Mouse (Mus musculus): ENCODE data around the gene Adgrl2. TPM values are rescaled to one million over a fixed set of nuclear protein-coding genes. Genes with fewer than 3 reads are reported as not detected.

The Adgrl2 gene
- total RNA-seq, 2 experiments from 2014 or later, result 9.6 to 12.0 TPM

DNA sequence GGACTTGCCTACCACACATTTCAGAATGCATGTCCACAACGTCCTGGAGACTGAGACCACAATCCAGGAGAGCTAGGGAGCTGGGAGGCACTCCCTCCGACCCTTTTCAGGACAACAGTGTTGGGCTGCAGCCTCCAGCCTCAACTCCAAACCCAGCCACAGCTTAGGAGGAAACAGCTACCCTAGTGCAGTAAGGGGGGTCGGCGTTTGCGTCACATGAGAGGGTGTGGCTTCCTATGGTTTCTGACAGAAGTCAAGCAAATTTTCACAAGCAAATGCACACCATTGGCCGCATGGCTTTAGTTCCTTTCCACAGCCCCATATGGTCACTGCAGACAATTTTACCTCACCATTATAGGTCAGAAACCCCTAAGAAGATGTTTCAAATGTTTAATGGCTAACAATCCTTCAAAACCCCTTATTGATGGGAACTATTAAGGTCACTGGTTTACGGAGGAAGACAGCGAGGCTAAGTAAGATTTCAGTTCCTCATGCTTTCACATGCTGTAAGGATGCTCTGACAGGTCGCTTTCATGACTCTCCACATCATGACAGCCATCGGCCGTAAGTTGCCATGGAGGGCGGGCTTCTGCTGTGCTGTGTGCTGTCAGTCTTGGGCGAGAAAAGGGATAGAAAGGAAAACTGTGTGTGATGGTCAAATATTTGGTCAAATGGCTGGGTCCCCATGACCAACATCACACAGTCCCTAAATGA lies 94.8 kb downstream of the Adgrl2 start:
- peak overlapping the region; percentile 45 for H3K4me3 ChIP-seq
- TF ChIP-seq CTCF (IDR thresholded peaks at IDR 0.05), result no peak
- no peak for DNase-seq
- intact Hi-C loops (cut with DNase I), result loop anchor here (5.0 kb wide), 1 partner anchor 92 kb away; no protein-coding TSS in a partner anchor
- H3K27ac ChIP-seq, result peak overlapping the region; percentile 55

DNA sequence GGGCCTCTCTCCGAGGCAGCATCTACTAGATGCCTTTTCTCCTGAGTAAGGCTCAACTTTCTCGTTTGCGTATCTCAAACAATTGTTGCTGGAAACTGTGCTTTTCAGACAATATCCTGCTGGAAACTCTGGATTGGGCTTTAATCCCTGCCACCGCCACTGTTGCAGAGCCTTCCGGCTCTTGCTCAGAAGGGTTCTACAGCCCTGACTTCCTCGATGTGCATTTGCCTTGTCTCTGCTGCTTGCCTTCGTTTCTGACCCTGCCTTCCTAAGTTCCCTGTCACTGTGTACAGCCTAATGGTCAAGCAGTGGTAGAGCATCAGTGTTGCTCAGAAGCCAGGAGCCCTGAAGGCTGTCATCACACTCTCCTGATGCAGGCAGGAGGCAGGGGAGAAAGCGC lies 95.5 kb downstream of the Adgrl2 start:
- no peak for TF ChIP-seq CTCF (IDR thresholded peaks at IDR 0.05)
- no peak for DNase-seq
- peak overlapping the region; percentile 55 for H3K27ac ChIP-seq
- intact Hi-C loops (cut with DNase I), result loop anchor here (5.0 kb wide), 1 partner anchor 92 kb away; no protein-coding TSS in a partner anchor
- peak overlapping the region; percentile 37 for H3K4me3 ChIP-seq

DNA sequence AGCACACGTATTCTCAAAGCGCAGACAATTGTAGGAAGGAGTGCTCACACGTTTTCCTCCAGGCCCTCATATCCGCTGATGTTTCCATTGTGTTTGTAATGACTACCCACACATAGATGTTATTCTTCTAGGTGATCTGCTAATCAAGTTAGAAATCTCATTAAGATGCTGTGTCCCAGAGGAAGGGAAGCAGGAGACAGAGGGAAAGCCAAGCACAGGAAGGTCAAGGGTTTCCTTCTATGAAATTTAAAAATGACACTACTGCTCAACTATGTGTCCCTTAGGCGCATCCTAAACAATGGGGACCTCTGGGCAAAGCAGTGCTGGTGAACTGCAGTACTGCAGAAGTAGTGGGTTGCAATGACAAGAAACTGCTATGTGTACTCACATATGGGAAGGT lies 102.5 kb downstream of the Adgrl2 start:
- DNase-seq, result no peak
- Histone ChIP-seq H3K27ac (peak overlapping the region; percentile 4; the same call in 1 of the 2 replicates), H3K4me3 (no peak overlapping the region)
- TF ChIP-seq CTCF (IDR thresholded peaks at IDR 0.05), result no peak
- intact Hi-C loops (cut with DNase I), result no loop called here

DNA sequence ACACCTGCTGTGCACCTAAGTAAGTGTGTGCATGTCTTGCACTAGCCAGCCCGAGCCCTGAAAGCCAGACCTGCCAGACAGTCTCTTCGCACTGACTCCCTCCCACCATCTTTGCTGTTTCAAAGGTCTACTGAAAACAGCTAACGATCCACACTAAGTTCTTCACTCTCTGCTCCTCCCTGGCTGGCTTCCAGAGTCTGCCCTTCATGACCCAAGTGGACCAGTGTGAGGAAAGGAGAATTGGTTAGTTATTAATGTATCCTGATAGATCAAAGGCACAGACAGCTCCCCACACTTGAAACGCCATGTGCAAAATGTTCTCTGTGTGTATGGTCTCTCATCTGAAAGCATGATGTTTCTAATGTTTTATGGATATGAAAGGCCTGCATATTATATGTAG lies 103.4 kb downstream of the Adgrl2 start:
- TF ChIP-seq CTCF (IDR thresholded peaks at IDR 0.05), result no peak
- no peak for DNase-seq
- Histone ChIP-seq H3K4me3 (no peak overlapping the region), H3K27ac (no peak overlapping the region)
- intact Hi-C loops (cut with DNase I), result no loop called here

DNA sequence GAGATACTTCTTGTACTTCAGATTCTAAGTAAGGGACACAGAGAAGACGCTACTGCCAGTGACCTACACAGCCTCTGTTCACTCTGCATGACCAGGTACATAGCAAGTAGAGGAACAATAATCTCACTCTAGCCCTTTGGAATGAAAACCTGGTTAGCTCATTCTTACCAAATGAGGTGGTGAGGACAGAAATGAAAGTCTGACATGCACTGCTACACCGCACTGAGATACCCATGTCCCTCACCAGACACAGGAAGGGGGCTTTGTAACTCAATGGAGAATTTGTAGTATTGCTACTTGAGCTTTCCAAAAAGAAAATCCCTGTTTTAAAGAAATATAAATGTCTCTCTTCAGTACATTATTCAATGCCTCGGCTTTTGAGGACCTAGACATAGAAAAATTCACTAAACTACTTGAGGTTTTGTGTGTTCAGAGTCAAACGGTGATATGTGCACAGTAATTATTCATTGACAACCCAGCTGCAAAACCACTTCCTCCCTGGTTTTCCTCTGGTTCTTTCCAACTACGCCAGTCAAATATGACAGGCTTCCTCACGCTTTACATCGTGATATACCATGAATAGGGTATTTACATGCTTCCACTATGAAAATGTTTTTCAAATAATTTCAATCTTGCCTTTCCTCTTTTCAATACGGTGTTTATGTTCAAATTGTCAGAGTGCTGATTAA lies 104.2 kb downstream of the Adgrl2 start:
- no peak overlapping the region for H3K27ac ChIP-seq
- TF ChIP-seq CTCF (IDR thresholded peaks at IDR 0.05), result no peak
- intact Hi-C loops (cut with DNase I), result no loop called here
- H3K4me3 ChIP-seq, result no peak overlapping the region
- no peak for DNase-seq

DNA sequence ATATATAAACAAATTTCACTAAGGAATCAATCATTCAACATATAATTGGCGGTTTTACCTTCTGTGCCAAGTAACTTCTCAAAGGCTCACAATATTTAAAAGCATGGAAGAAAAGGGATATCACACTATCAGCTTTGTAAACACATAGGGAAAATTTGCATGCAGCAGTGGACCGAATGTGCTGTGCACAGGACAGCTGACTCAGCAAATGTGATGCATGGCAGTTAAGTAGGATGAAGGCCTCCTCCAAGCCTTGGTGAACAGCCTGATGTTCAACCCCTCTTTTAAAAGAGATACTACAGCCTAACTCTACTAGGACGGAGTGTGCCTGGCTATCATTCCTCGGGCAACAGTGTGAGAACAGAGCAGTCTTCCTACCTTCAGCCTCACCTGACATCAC lies 105.2 kb downstream of the Adgrl2 start:
- Histone ChIP-seq H3K27ac (no peak overlapping the region), H3K4me3 (no peak overlapping the region)
- DNase-seq, result no peak
- intact Hi-C loops (cut with DNase I), result no loop called here
- no peak for TF ChIP-seq CTCF (IDR thresholded peaks at IDR 0.05)

DNA sequence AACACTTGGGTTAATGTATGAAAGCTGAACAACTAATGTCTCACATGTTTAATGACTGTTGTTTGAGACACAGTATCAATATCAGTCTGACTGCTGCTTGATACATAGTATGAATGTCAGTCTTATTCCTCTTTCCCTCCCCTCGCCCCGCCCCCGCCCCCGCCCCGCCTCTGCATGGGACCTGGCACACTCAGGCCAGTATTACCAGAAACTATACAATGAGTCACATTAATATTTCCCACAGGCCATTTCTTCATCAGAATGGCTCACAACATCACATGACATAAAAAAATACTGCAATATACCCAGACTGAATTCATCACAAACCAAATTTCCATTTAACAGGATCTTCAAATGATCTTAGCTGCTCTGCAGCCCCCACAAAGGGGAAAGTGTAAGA lies 108.9 kb downstream of the Adgrl2 start:
- TF ChIP-seq CTCF (IDR thresholded peaks at IDR 0.05), result no peak
- no peak for DNase-seq
- H3K27ac ChIP-seq, result no peak overlapping the region
- H3K4me3 ChIP-seq, result no peak overlapping the region
- intact Hi-C loops (cut with DNase I), result no loop called here

DNA sequence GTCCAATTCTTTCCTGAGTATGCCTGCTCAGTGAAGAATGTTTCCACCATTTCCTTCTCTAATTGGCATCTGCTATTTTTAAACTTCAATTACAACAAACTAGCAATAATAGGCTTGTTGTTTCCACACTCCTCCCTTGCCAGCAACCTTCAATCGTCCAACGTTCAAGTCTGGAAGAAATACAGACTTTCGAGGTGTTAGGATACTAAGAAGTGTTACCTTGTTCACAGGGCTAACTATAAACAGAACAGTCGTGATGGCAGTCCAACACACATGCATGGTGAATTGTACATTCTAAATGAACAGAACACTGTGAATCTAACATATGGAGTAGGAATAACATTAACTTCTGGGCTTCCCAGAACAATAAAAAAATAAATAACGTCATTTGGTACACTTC lies 117.8 kb downstream of the Adgrl2 start:
- no peak for DNase-seq
- Histone ChIP-seq H3K27ac (no peak overlapping the region), H3K4me3 (no peak overlapping the region)
- intact Hi-C loops (cut with DNase I), result no loop called here
- TF ChIP-seq CTCF (IDR thresholded peaks at IDR 0.05), result no peak

DNA sequence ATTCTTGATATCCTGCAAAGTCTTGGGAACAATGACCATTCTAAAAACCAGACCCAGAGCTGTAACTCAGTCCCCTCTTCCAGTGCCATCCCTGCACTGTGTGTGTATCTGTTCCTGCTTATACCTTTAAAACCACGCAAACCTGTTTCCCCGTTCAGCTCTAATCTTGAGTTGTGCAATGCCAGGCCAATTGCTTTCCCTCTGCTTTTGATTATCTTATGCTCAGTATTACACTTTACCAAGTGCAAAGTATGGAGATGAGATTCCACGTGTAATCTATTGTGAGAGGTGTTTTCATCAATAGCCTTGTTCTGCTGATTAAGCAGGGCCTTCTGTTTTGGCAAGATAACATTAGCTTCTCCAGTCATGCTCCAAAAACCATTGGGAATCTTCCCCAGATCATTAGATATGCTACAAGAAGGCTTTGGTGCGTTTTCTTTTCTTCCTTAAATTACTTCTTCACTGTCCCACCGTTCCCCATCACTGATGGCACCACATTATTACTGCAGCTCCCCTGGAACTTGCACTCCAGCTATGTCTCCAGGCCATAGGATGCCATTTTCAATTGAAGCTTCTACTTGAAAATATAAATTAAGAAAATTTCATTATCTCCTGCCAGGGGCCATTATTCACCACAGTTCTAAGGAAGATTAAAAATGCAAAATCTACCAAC lies 118.4 kb downstream of the Adgrl2 start:
- no peak for TF ChIP-seq CTCF (IDR thresholded peaks at IDR 0.05)
- no peak for DNase-seq
- intact Hi-C loops (cut with DNase I), result no loop called here
- Histone ChIP-seq H3K27ac (no peak overlapping the region), H3K4me3 (no peak overlapping the region)

DNA sequence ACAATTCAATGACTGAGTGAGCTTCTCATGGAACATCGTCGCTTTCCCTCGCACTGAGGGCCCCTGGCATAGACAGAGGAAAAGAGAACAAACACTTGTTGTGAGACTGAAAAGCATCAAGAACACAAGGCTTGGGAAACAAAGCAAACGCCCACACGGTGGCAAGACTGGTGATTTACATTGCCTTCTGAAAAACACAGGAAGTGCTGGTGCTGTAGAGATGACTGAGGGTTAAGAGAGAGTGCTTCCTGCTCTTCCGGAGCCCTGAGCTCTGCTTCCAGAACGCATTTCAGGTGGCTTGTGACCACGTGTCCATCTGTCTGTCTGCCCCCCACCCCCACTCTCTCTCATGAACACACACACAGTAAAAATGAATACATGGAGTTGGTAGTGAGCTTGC lies 122.7 kb downstream of the Adgrl2 start:
- intact Hi-C loops (cut with DNase I), result no loop called here
- DNase-seq, result no peak
- H3K27ac ChIP-seq, result no peak overlapping the region
- no peak for TF ChIP-seq CTCF (IDR thresholded peaks at IDR 0.05)
- H3K4me3 ChIP-seq, result no peak overlapping the region

DNA sequence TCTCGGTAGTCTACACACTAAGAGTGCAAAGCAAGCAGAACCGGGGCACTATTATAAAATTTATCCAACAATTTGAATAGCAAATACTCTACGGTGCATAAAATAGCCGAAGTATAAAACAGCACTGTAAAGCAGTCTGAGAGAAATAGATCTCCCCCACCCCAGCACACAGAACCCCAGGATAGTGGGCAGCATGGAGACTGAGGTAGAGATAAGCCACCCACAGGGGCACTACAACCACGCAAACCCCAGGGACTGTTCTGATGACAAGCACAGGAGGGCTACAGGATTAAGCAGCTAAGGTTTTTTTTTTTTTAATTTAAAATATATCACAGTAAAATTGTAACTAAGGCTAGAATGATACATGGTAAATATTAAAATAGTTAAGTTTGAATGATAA lies 123.7 kb downstream of the Adgrl2 start:
- no peak overlapping the region for H3K4me3 ChIP-seq
- H3K27ac ChIP-seq, result no peak overlapping the region
- TF ChIP-seq CTCF (IDR thresholded peaks at IDR 0.05), result no peak
- intact Hi-C loops (cut with DNase I), result no loop called here
- DNase-seq, result no peak

DNA sequence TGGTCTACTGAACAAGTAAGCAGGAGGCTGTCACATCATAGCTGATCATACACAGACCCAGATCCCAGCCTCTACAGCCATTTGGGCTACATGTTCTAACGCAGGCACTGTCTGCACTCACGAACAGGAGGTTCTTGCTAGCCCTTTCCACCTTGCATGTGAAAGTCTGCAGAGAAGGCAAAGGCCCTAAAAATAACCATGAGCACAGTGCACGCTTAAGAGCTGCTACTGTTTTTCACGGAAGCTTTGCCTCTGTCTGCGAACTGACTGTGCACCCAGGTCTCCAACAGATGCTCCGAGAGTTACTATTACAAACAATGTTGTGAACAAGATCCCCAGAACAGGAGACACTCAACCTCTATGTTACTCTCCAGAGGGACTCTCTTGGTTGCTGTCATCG lies 124.3 kb downstream of the Adgrl2 start:
- Histone ChIP-seq H3K27ac (no peak overlapping the region), H3K4me3 (no peak overlapping the region)
- intact Hi-C loops (cut with DNase I), result no loop called here
- no peak for DNase-seq
- no peak for TF ChIP-seq CTCF (IDR thresholded peaks at IDR 0.05)

DNA sequence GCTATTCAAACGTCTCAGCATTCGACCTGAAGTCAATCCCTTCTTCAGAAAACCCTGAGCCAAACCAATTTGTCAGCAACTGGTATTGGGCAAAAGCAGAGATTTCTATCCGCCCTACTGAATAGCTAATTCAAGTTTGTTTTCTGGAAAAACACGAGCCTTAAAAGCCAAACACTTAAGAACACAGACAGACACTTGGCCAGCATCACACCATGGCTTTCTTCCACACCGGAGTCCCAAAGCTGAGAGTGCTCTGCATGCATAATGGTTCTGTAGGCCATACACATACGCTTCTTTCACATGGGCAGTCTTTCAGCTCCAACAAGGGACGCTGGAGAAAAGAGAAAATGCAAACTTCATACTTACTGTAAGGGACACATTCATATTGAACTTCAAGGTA lies 125.1 kb downstream of the Adgrl2 start:
- TF ChIP-seq CTCF (IDR thresholded peaks at IDR 0.05), result no peak
- Histone ChIP-seq H3K27ac (no peak overlapping the region), H3K4me3 (no peak overlapping the region)
- intact Hi-C loops (cut with DNase I), result no loop called here
- no peak for DNase-seq

Data from gastrocnemius, adult 2 months (tissue).